Mouse (Mus musculus) liver, embryonic 13.5 days (tissue): ENCODE measurements at regions not wholly inside any gene's neighbourhood (a gene's known extent, or its start where the extent isn't known, plus 50 kb on each side); places are given as distances from the start of the nearest gene placed in this dataset.
A peak's percentile ranks its signal among the peaks of the same experiment; 100 is the strongest.

ENCODE experiments used
- ATAC-seq: fragments of 200-750 bp; cut with Nextera tagmentation; 2 replicates; pipeline ENCODE4 v1.8.0; 2017; ENCODE audit warnings: low read depth, mild to moderate bottlenecking, moderate number of reproducible peaks, moderate library complexity
- DNase-seq: peaks from one replicate; pipeline ENCODE4 v3.0.0; 2022
- H3K27ac ChIP-seq: fragments of 300-500 bp; sonication (generic); 2 replicates; pipeline ENCODE4 v1.5.1; 2015; ENCODE audit warnings: moderate library complexity, mild to moderate bottlenecking, inconsistent platforms
- H3K27me3 ChIP-seq: fragments of 300-500 bp; sonication (generic); 2 replicates; pipeline ENCODE4 v1.6.1; 2015; ENCODE audit warnings: mild to moderate bottlenecking, inconsistent platforms
- H3K36me3 ChIP-seq: fragments of 300-500 bp; sonication (generic); 2 replicates; pipeline ENCODE4 v1.6.1; 2015; ENCODE audit warnings: mild to moderate bottlenecking, inconsistent platforms
- H3K4me1 ChIP-seq: fragments of 300-500 bp; sonication (generic); replicated peaks from 2 replicates; pipeline ENCODE4 v1.6.1; 2015; ENCODE audit warnings: inconsistent platforms
- H3K4me2 ChIP-seq: fragments of 300-500 bp; sonication (generic); 2 replicates; pipeline ENCODE4 v1.6.1; 2015; ENCODE audit warnings: inconsistent platforms, mild to moderate bottlenecking, moderate library complexity
- H3K4me3 ChIP-seq: fragments of 300-500 bp; sonication (generic); replicated peaks from 2 replicates; pipeline ENCODE4 v1.5.1; 2015; ENCODE audit warnings: mild to moderate bottlenecking, inconsistent platforms
- H3K9ac ChIP-seq: fragments of 300-500 bp; sonication (generic); 2 replicates; pipeline ENCODE4 v1.6.1; 2015; ENCODE audit warnings: mild to moderate bottlenecking, inconsistent platforms
- H3K9me3 ChIP-seq: fragments of 300-500 bp; sonication (generic); replicated peaks from 2 replicates; pipeline ENCODE4 v1.6.1; 2016; ENCODE audit warnings: inconsistent platforms
- WGBS: fragments of 180-500 bp; shearing (Covaris S2); methylation state at CpG from one replicate; pipeline ENCODE4 v1.1.7; 2015; ENCODE audit not compliant: insufficient replicate concordance; 5-methylcytosine and 5-hydroxymethylcytosine counted together

DNA sequence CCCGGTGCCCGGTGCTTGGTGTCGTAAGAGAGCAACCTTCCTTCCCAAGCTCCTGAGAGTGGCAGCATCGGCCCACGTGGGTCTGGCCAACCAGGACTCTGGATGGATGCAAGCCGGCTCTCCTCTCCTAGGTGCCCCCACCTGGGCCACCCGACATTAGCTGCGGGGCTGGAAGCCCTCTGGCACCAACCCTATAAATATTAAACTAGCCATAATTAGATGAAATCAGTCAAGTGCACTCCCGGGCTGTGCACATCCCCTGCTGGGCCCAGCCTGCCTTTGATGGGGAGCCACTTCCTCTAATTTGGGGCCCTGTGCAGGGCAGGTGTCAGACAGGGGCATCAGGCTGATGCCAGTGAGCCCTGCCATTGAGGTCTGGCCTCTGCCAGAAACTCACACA, 130.8 kb downstream of the Cryba4 start:
- no peak overlapping the region for H3K4me3 ChIP-seq
- no peaks in the 10 kb centered on the region for H3K9me3 ChIP-seq
- no peaks in the 10 kb centered on the region for H3K27me3 ChIP-seq
- H3K27ac ChIP-seq: no peak overlapping the region
- H3K4me1 ChIP-seq: no peaks in the 10 kb centered on the region
- ATAC-seq: no peak
- no peak for DNase-seq
- WGBS: 64% methylated on average over 9 of the region's 9 CpGs
- no peaks in the 10 kb centered on the region for H3K36me3 ChIP-seq
- no peak overlapping the region for H3K4me2 ChIP-seq
- H3K9ac ChIP-seq: no peak overlapping the region

DNA sequence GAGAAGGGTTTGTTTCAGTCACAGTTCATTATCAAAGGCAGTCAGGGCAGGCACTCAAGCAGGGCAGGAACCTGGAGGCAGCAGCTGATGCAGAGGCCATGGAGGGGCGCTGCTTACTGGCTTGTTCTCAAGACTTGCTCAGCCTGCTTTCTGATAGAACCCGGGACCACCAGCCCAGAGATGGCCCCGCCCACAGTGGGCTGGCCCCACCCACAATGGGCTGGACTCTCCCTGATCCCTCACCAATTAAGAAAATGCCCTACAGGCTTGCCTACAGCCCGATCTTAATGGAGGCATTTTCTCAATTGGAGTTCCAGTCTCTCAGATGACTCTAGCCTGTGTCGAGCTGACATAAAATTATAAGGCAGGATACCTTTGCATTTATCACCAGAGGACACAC, 129.7 kb downstream of the Cryba4 start:
- H3K27ac ChIP-seq: no peak overlapping the region
- H3K9me3 ChIP-seq: no peaks in the 10 kb centered on the region
- H3K4me1 ChIP-seq: no peaks in the 10 kb centered on the region
- H3K9ac ChIP-seq: no peak overlapping the region
- 6% methylated on average over 5 of the region's 5 CpGs for WGBS
- H3K36me3 ChIP-seq: no peaks in the 10 kb centered on the region
- DNase-seq (no peak), ATAC-seq (no peak)
- no peak overlapping the region for H3K4me3 ChIP-seq
- H3K4me2 ChIP-seq: no peak overlapping the region
- H3K27me3 ChIP-seq: no peaks in the 10 kb centered on the region

DNA sequence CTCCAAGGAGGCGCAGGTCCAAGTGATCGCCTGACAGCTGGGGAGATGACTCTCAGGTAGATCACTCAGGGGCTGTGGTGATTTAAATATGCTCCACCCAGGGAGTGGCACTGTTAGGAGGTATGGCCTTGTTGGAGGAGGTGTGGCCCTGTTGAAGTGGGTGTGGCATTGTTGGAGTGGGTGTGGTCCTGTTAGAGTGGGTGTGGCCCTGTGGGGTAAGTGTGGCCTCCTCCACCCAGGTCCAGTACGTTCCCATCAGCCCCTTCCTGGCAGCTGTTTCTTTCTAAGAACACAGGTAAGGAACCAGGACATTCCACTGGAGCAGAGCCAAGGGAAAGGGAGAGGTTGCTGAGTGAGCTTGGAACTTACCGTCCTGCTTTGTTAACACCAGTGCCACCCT, 125.1 kb downstream of the Cryba4 start:
- DNase-seq: no peak
- Histone ChIP-seq H3K9ac (no peak overlapping the region), H3K9me3 (no peaks in the 10 kb centered on the region), H3K27me3 (no peaks in the 10 kb centered on the region), H3K4me2 (no peak overlapping the region), H3K4me3 (no peak overlapping the region), H3K4me1 (no peaks in the 10 kb centered on the region), H3K27ac (no peak overlapping the region), H3K36me3 (no peaks in the 10 kb centered on the region)
- ATAC-seq: peak; percentile 18; the same call in 1 of the 2 replicates
- WGBS: 57% methylated on average over 4 of the region's 4 CpGs

DNA sequence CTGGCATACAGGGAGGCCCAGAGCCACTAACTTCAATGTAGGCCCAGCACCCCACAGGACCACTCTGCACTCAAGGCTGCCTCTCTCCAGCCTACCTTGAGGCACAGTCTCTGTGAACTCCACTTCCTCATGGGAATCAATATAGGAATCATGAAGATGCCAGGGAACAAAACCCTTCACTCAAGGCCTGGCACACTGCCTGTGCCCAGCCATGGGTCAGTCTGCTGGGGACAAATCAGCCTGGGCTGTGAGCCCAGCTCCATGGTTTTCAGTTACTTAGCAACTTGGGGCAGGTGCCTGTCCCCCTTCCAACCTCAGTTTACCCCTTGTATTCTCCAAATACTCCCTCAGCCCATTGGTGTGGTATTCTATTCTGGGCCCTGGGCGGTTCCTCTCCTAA, 119.6 kb downstream of the Cryba4 start:
- 76% methylated on average over 1 of the region's 1 CpGs for WGBS
- no peaks in the 10 kb centered on the region for H3K27me3 ChIP-seq
- H3K9me3 ChIP-seq: no peaks in the 10 kb centered on the region
- H3K36me3 ChIP-seq: no peaks in the 10 kb centered on the region
- H3K27ac ChIP-seq: no peak overlapping the region
- ATAC-seq (no peak), DNase-seq (no peak)
- no peak overlapping the region for H3K4me2 ChIP-seq
- no peak overlapping the region for H3K4me3 ChIP-seq
- no peaks in the 10 kb centered on the region for H3K4me1 ChIP-seq
- no peak overlapping the region for H3K9ac ChIP-seq

DNA sequence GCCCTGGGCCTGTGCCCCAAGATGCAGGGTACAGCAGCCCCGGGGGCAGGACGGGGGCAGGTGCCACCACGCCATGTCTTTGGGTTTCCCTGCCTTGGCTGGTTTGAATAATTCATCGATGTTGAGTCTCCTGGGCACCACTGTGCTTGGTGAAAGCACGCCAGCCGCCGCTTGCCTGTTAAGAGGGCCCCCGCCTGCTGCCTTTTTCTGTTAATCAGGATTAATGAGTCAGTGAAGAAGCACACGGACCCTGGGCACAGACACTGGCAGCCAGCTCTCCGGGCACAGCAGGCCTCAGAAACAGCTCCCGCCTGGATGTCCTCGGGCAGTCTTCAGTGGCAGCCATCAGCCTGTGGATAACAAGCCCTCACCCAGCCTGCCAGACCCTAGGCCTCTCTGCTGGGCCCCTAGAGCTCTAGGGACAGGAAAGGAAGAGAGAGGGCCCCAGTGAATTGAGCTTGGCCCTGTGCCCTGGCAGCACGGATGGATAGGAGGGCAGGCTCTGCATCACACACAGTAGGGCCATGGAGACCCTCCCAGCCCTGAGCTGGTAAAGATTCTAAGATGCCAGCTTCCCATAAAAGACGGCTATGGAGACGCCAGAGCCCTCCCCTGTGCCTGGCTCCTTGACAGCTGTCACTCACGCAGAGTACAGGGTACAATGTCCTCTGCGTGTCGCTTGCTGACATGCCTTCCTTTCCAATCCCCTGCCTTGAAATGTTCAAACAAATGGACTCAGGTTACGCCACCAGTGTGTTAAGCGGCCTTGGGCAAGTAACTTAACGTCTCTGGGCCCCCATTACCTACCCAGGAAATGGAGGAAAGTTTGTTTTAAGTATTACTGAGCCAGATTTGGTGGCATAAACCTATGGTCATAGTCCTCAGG, 118.4 kb downstream of the Cryba4 start:
- Histone ChIP-seq H3K36me3 (no peaks in the 10 kb centered on the region), H3K27ac (no peak overlapping the region), H3K4me1 (no peaks in the 10 kb centered on the region), H3K4me2 (no peak overlapping the region), H3K9ac (no peak overlapping the region), H3K4me3 (no peak overlapping the region), H3K9me3 (no peaks in the 10 kb centered on the region), H3K27me3 (no peaks in the 10 kb centered on the region)
- WGBS: 66% methylated on average over 21 of the region's 21 CpGs
- DNase-seq (no peak), ATAC-seq (no peak)

DNA sequence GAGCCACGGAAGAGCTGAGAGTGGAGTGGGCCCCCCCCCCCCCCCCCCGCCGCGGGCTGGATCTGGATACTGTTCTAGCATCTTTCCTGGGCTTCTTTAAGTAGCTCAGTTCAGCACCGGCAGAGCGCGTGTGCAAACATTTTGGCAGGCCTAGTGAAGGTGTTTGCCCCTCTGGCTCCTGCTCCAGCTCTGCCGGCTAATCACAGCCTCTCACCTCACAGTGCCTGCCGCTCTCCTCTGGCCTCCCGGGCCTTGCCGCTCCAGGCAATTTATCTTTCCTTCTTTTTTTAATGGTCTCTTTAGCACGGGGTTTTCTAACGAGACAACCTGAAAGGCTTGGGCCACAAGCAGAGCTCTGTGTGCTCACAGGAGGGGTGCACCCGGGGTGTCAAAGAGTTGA, 115.7 kb downstream of the Cryba4 start:
- Histone ChIP-seq H3K27ac (no peak overlapping the region), H3K9me3 (no peaks in the 10 kb centered on the region), H3K4me1 (no peaks in the 10 kb centered on the region), H3K36me3 (no peaks in the 10 kb centered on the region), H3K4me3 (no peak overlapping the region), H3K4me2 (no peak overlapping the region), H3K27me3 (no peaks in the 10 kb centered on the region), H3K9ac (no peak overlapping the region)
- no peak for DNase-seq
- ATAC-seq: no peak
- WGBS: 33% methylated on average over 12 of the region's 14 CpGs

DNA sequence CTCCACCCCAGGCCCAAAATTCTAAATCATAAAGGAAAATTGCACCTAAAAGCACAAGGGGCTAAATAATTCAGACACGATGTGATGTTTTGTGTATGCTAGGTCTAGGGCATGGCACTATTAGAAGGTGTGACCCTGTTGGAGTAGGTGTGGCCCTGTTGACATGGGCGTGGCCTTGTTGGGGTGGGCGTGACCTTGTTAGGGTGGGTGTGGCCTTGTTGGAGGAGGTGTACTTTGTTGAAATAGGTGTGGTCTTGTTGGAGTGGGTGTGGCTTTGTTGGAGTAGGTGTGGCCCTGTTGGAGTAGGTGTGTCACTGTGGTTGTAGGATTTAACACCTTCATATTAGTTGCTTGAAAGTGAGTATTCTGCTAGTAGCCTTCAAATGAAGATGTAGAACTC, 114.1 kb downstream of the Cryba4 start:
- no peaks in the 10 kb centered on the region for H3K27me3 ChIP-seq
- no peaks in the 10 kb centered on the region for H3K36me3 ChIP-seq
- no peak for DNase-seq
- no peaks in the 10 kb centered on the region for H3K4me1 ChIP-seq
- 45% methylated on average over 3 of the region's 3 CpGs for WGBS
- no peak overlapping the region for H3K27ac ChIP-seq
- H3K9ac ChIP-seq: no peak overlapping the region
- no peaks in the 10 kb centered on the region for H3K9me3 ChIP-seq
- no peak overlapping the region for H3K4me2 ChIP-seq
- ATAC-seq: no peak
- H3K4me3 ChIP-seq: no peak overlapping the region

DNA sequence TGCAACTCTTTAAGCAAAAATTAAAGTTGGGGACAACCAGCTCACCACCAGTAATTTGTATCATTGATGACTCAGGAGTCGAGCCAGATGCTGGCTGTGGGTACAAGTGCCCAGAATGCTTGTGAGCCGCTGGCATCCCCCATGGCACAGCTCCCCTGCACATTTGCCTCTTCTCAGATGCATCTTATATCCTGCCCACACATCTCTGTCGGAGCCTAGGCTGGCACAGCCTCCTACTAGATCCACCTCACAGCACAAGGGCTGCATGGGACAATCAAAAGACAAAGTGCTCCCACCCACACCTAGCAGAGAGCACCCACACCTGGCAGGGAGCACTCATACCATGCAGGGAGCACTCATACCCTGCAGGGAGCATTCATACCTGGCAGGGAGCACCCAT, 109.6 kb downstream of the Cryba4 start:
- no peak overlapping the region for H3K9ac ChIP-seq
- H3K4me2 ChIP-seq: no peak overlapping the region
- DNase-seq: no peak
- H3K27me3 ChIP-seq: no peaks in the 10 kb centered on the region
- no peaks in the 10 kb centered on the region for H3K36me3 ChIP-seq
- no peaks in the 10 kb centered on the region for H3K9me3 ChIP-seq
- ATAC-seq: no peak
- 59% methylated on average over 3 of the region's 3 CpGs for WGBS
- no peak overlapping the region for H3K4me3 ChIP-seq
- H3K27ac ChIP-seq: no peak overlapping the region
- no peaks in the 10 kb centered on the region for H3K4me1 ChIP-seq

DNA sequence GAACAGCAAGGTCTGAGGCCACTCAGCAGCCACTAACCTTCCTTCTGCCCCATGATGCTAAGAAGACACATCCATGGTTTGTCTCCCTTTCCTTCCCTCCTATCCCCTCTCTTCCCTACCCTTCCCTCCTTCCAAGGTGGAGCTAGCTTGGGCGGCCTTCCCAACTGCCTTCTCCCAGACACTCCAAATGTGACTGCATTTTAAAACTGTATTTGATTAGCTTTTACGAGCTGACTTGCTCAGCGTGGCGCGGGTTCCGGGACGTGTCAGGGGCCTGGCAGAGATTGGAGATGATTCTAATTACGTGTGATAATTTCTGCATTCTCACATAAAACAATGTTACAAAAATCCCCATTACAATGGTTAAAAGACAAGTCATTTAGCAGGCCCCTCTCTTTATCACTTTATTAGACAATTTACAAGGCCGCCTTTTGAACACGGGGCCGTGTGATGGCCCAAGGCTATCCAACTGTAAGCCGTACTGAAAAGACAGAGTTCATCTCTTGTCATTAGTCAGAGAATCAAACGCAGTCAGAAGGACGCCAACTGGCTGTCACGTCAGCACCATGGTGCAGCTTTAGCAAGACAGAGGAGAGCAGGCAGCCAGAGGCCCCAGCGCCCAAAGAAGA, 108.2 kb downstream of the Cryba4 start:
- no peak for DNase-seq
- no peak overlapping the region for H3K4me3 ChIP-seq
- H3K27ac ChIP-seq: no peak overlapping the region
- H3K36me3 ChIP-seq: no peaks in the 10 kb centered on the region
- H3K9ac ChIP-seq: no peak overlapping the region
- no peaks in the 10 kb centered on the region for H3K4me1 ChIP-seq
- H3K4me2 ChIP-seq: no peak overlapping the region
- WGBS: 72% methylated on average over 16 of the region's 16 CpGs
- H3K27me3 ChIP-seq: no peaks in the 10 kb centered on the region
- no peak for ATAC-seq
- H3K9me3 ChIP-seq: no peaks in the 10 kb centered on the region

DNA sequence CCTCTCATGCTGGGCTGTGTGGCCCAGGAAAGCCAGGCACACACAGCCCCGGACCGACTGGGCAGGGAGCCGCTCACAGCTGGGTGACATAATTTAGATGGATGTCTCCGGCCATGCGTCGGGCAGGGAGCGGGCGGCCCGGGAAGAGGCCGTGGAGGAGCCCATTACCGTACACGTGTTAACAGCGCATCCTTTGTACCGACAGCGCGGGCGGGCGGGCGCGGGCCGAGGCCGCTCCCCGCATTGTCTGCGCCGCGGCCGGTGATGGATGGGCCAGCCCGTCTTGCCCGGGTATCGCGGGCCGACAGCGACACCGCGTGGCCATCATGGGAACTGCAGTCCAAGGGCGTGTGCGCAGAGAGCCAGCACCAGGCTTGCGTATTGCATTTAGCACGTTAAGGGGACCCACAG, 98.6 kb downstream of the Cryba4 start:
- no peak overlapping the region for H3K27ac ChIP-seq
- no peaks in the 10 kb centered on the region for H3K36me3 ChIP-seq
- no peaks in the 10 kb centered on the region for H3K9me3 ChIP-seq
- H3K4me3 ChIP-seq: 0 out of 2 replicates have a peak overlapping the region, but pooled peaks have one; percentile 3
- DNase-seq: peak; percentile 36
- ATAC-seq: no peak
- 2% methylated on average over 39 of the region's 39 CpGs for WGBS
- peaks cover 28% of the 10 kb centered on the region for H3K27me3 ChIP-seq
- H3K9ac ChIP-seq: no peak overlapping the region
- H3K4me2 ChIP-seq: 0 out of 2 replicates have a peak overlapping the region, but pooled peaks have one; percentile 23
- no peaks in the 10 kb centered on the region for H3K4me1 ChIP-seq

DNA sequence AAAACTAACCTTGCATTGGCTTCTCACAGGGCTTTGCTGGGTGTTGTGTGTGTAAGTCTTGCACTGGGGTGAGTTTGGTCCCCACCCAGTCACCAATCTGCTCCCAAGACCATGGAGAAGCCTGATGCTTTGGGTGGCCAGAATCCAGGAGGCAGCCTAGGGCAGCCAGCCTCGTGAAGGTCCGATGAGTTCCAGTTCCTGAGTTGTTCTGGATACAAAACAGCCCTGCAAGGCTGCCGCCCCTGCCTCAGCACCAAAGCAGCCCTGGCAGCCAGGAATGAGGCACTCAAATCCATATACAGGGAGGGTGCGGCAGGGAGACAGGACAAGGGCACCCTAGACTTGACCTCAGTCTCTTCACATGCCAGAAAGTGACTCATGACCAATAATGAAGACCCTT, 97.7 kb downstream of the Cryba4 start:
- ATAC-seq (no peak), DNase-seq (no peak)
- Histone ChIP-seq H3K9me3 (no peaks in the 10 kb centered on the region), H3K36me3 (no peaks in the 10 kb centered on the region), H3K4me2 (no peak overlapping the region), H3K4me3 (no peak overlapping the region), H3K27me3 (peaks cover 28% of the 10 kb centered on the region), H3K9ac (no peak overlapping the region), H3K4me1 (no peaks in the 10 kb centered on the region), H3K27ac (no peak overlapping the region)
- WGBS: 51% methylated on average over 4 of the region's 4 CpGs

DNA sequence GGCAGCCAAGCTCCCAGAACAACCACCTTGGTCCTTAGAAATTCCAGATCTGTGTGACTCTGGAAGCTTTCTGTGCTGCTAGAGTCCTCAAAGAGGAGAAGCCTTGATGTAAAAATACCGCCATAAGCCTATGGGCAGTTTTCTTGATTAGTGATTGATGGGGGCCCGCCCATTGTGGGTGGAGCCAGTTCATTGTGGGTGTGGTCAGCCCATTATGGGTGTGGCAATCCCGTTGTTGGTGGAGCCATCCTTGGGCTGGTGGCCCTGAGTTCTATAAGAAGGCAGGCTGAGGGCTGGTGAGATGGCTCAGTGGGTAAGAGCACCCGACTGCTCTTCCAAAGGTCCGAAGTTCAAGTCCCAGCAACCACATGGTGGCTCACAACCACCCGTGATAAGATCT, 97.3 kb downstream of the Cryba4 start:
- no peaks in the 10 kb centered on the region for H3K4me1 ChIP-seq
- WGBS: 46% methylated on average over 6 of the region's 6 CpGs
- peaks cover 28% of the 10 kb centered on the region for H3K27me3 ChIP-seq
- H3K4me3 ChIP-seq: no peak overlapping the region
- H3K4me2 ChIP-seq: no peak overlapping the region
- H3K36me3 ChIP-seq: no peaks in the 10 kb centered on the region
- H3K27ac ChIP-seq: no peak overlapping the region
- no peak overlapping the region for H3K9ac ChIP-seq
- no peak for DNase-seq
- no peak for ATAC-seq
- no peaks in the 10 kb centered on the region for H3K9me3 ChIP-seq
